Mouse (Mus musculus) lung, postnatal 0 days (tissue): ENCODE data around the gene AC134908.4.

Experiments used
- CTCF ChIP-seq: IDR thresholded peaks from 2 replicates; pipeline ENCODE4 v1.5.1; 2016; ENCODE audit warnings: antibody characterized with exemption, mild to moderate bottlenecking
- EP300 ChIP-seq: IDR thresholded peaks from 2 replicates; pipeline ENCODE4 v1.6.1; 2016; ENCODE audit warnings: antibody characterized with exemption, mild to moderate bottlenecking, control low read depth

DNA sequence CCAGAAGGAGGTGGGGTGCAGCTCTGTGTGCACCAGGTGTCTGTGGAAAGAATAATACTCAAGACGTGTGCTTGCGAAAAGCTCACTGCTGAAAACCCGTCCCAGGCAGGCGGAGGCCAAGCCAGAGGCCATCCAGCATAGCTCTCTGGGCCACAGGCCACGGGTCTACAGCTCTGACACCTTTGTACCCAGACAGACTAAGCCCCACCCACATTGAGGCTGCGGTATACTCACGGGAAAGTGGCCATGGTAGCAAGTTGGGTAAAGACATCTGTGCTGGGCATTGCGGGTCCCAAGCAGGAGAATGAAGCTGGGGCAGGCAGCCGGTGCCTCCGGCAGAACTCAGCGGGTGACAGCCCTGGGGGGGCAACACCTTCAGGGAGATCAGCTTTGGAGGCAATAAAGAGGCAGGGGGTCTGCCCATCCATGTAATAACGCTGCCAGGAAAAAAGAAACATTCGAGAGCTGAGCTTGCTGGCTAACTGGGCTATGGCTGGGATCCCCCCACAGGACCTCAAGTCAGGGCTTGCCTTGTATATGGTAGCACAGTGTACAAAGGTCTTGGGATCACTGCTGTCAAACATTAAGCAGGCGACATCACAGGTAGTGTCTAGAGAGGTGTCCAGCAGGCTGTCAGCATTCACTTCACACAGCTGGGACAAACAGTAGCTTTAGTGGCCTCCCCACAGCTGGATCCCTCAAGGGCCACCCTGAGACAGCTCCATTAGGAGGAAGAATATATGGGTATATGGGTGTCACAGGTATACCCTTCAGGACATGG, 44.2 kb upstream of the AC134908.4 start:
- TF ChIP-seq CTCF (no peak), EP300 (no peak)
